Mouse (Mus musculus): Measurements from ENCODE around the gene Cnst. TPM values are rescaled to one million over a fixed set of nuclear protein-coding genes. Genes with fewer than 3 reads are reported as not detected.

The Cnst gene
- polyA plus RNA-seq (2017; shearing (Covaris generic)): 46.8 TPM

GRCm38 (mm10) chr1:179545768-179546550 is at the start of gene Cnst, which contains the start of gene Tfb2m:
TSS of gene Cnst (plus strand) at chr1:179546370.
TSS of gene Tfb2m (minus strand) at chr1:179546267.

GRCm38 (mm10) chr1:179517713-179518465 is 28.3 kb upstream of the Cnst start, which contains the start of gene Smyd3:
TSS of gene Smyd3 (minus strand) at chr1:179518041.

GRCm38 (mm10) chr1:179668013-179668805 is 122.0 kb downstream of the Cnst start, which contains the start of gene Sccpdh:
TSS of gene Sccpdh (plus strand) at chr1:179668210.

Other genes with a start within 250 kb of the Cnst start
- gene Smyd3, start 28.3 kb upstream of the Cnst start, polyA plus RNA-seq (2017; shearing (Covaris generic)): 31.1 TPM
- gene Tfb2m, start 103 bp upstream of the Cnst start, polyA plus RNA-seq (2017; shearing (Covaris generic)): 23.5 TPM
- gene Sccpdh, start 121.8 kb downstream of the Cnst start, polyA plus RNA-seq (2017; shearing (Covaris generic)): 21.1 TPM
- gene Kif28, start 198.9 kb downstream of the Cnst start, polyA plus RNA-seq (2017; shearing (Covaris generic)): not detected

Measured in activated CD4-positive, CD25-positive, alpha-beta regulatory T cell, adult 9 weeks (primary cell).